Mouse (Mus musculus) telencephalon, adult 2 months (tissue): ENCODE measurements around the gene Zswim5.

Experiments used
- DNase-seq: peaks from one replicate; pipeline ENCODE4 v3.0.0-alpha.2; 2011; ENCODE audit warnings: low read depth, low spot score

The Zswim5 gene

GRCm38 (mm10) chr4:116913318-116913717 lies 36.1 kb downstream of the Zswim5 start:
- DNase-seq = no peak

GRCm38 (mm10) chr4:116928006-116928651 lies 51.0 kb downstream of the Zswim5 start:
- peak; percentile 19 for DNase-seq

- DNase-seq = no peak
Measured at GRCm38 (mm10) chr4:116939585-116939984, 62.4 kb downstream of the Zswim5 start.

GRCm38 (mm10) chr4:116942695-116943094 lies 65.5 kb downstream of the Zswim5 start:
- no peak for DNase-seq

GRCm38 (mm10) chr4:116944055-116944454 lies 66.9 kb downstream of the Zswim5 start:
- no peak for DNase-seq

GRCm38 (mm10) chr4:116951642-116952041 lies 74.5 kb downstream of the Zswim5 start:
- no peak for DNase-seq

GRCm38 (mm10) chr4:116954951-116955350 lies 77.8 kb downstream of the Zswim5 start:
- DNase-seq = no peak

- DNase-seq = no peak
Measured at GRCm38 (mm10) chr4:116976503-116976902, 99.3 kb downstream of the Zswim5 start.

- DNase-seq = no peak
Measured at GRCm38 (mm10) chr4:116985681-116986080, 108.5 kb downstream of the Zswim5 start.

GRCm38 (mm10) chr4:116986400-116987121 lies 109.4 kb downstream of the Zswim5 start:
- no peak for DNase-seq

- DNase-seq = no peak
Measured at GRCm38 (mm10) chr4:116987122-116987456, 109.9 kb downstream of the Zswim5 start.

GRCm38 (mm10) chr4:116989731-116990130 lies 112.6 kb downstream of the Zswim5 start:
- DNase-seq = no peak

- DNase-seq = no peak
Measured at GRCm38 (mm10) chr4:116991366-116991765, 114.2 kb downstream of the Zswim5 start.

GRCm38 (mm10) chr4:116993672-116994621 lies 116.8 kb downstream of the Zswim5 start, which contains the start of gene Urod:
Gene Urod (minus strand): TSS chr4:116994413.
- peak; percentile 93 for DNase-seq

GRCm38 (mm10) chr4:116995131-116995797 lies 118.1 kb downstream of the Zswim5 start, which contains the start of gene Hectd3:
Gene Hectd3 (plus strand): TSS chr4:116995317.
- DNase-seq = no peak

- DNase-seq = no peak
Measured at GRCm38 (mm10) chr4:116995798-116996135, 118.6 kb downstream of the Zswim5 start.

- no peak for DNase-seq
Measured at GRCm38 (mm10) chr4:116999513-117000154, 122.5 kb downstream of the Zswim5 start.

GRCm38 (mm10) chr4:117001957-117002356 lies 124.8 kb downstream of the Zswim5 start:
- no peak for DNase-seq

- no peak for DNase-seq
Measured at GRCm38 (mm10) chr4:117002543-117003521, 125.7 kb downstream of the Zswim5 start.

GRCm38 (mm10) chr4:117004649-117005048 lies 127.5 kb downstream of the Zswim5 start:
- DNase-seq = no peak
